Mouse (Mus musculus) ES-Bruce4 (cell line): ENCODE results near the gene Nanos3.

ENCODE experiments used
- CTCF ChIP-seq: IDR thresholded peaks from one replicate; pipeline ENCODE4 v1.8.1; 2011; ENCODE audit warnings: low read depth, low read length
- POLR2A ChIP-seq: IDR thresholded peaks from one replicate; pipeline ENCODE4 v1.8.1; 2011; ENCODE audit warnings: low read length; ENCODE audit not compliant: insufficient read depth

DNA sequence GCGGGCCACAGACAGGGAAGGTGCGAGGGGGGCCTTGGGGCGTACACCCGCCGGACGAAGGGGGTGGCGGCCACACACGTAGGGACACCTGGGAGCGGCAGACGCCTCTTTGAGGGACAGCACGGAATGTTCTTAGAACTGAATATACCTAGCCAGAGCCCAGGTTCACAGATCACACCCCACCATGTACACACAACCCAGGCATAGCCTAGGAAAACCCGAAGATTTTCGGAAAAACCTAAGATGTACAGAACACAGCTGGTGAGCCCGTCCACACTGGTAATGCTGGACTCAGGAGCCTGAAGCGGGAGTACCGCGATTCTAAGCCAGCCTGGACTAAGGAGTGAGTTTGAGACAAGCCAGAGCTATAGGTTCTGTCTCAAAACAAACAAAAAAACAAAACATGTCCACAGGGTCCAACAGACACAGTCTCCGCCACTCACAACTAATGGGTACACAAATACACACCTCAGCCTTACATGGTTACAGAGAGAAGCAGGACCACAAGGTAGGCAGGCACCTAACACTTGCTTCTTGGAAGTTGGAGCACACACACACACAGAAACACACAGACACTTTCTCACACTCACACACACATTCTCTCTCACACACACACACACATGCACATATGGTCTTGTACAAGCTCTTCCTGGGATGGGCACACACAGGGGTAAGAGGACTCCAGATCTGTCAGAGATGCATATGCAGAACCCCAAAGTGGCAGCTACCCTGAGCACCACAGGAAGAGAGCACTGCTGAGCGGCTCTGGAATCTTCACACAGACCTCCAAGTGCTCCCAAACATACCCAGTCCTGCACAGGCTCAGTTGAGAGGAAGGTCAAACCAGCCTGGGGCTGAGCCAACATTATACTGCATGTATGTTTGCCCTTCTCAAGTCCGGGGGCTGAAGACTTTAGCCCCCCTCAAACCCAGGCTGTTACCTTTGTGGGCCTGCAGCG, 653 bp downstream of the Nanos3 start:
- TF ChIP-seq CTCF (no peak), POLR2A (no peak)
